Mouse (Mus musculus) lung, postnatal 25 days (tissue): ENCODE measurements around the gene Krt33b.
A peak's percentile ranks its signal among the peaks of the same experiment; 100 is the strongest.

Source experiments
- DNase-seq: peaks from one replicate; pipeline ENCODE4 v3.0.0; 2022; ENCODE audit warnings: low spot score

The Krt33b gene

DNA sequence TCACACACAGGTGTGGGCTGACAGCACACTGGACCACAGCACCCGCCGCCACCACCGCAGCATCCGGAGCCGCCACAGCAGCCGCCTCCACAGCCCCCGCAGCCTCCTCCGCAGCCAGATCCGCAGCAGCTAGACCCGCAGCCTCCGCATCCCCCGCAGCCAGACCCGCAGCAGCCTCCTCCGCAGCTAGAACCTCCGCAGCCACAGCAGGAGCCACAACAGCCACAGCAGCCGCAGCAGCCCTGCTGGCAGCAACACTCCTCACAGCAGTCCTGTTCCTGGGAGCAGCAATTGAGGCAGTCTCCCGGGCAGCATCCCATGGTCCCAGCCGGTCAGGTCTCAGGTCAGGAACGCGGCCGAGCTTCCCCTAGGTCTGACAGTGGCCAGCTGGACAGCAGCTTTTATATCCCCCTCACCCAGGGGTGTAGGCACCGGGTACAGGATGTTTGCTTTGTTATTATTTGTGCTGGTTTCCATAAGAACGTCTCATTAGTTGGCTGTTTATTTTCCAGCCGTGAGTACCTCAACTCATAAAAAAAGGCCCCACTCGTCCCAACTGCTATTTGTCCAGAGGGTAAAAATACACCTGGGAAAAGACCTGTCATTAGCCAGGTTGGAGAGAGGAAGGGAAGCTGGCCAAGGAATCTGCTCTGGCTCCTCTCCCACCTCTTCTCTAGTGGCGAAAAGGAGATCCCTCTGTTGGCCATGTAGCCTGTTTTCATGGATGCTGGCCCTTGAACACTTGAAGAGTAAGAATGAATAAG, 35.9 kb downstream of the Krt33b start, which contains the start of gene Krtap17-1:
Krtap17-1 (minus strand) TSS at position 375 of the 764 bp plus-strand sequence.
- DNase-seq, result peak; percentile 6

DNA sequence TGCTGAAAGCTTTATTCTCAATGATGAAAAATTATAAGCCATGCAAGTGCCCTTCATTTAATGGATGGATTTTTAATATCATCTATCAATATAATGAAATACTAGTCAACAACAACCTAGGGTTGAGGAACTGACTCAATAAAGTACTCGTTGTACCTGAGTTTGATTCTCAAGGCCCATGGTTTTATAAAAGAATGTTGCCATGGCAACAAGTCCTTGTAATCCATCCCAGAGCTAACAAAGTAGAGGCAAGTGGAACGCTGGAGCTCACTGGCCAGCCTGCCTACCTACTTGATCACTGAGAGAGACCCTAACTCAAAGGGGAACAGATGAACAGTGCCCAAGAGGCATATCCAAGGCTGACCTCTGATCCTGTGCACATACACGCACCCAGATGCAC, 39.1 kb downstream of the Krt33b start:
- no peak for DNase-seq

DNA sequence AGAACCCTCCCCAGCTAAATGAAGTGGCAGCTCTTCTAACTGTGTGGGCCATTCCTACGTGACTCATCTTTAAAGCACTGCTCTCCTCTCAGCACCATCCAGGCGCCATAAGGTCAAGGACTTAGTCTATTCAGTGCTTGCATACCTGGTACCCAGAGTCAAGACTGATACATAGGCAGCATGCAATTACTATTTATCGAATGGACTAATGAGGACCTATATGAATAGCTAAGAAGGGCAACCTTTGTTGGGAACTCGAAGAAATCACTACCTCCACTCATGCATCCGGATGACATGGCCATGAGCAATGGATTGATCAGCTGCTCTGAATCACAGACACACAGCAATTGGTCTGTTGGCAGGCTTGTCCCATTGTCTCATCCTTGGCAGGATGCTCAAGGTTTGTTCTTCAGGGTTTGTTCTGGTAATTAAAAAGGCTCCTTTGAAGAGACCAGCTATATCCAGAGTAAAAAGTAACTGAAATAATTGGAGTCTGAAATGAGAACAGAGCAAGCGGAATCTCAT, 39.7 kb downstream of the Krt33b start:
- no peak for DNase-seq

DNA sequence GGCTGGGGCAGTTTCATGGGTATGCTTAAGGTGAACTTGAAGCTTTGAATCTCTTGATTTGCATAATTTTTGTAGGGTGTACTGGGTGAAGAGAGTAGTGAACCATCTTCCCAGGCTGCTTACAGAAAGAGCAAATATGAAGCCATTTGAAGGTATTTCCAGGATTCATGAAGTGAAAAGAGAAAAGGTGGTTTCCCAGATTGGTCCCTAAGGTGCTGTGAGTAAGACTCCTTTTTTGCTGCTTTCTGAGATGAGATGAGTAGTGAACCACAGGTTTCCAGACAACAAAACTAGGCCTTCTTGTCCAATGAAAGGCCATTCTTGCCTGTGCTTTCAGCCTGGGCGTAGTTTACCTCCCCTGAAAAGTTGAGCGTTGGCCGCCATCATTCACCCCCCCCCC, 41.1 kb downstream of the Krt33b start:
- no peak for DNase-seq

DNA sequence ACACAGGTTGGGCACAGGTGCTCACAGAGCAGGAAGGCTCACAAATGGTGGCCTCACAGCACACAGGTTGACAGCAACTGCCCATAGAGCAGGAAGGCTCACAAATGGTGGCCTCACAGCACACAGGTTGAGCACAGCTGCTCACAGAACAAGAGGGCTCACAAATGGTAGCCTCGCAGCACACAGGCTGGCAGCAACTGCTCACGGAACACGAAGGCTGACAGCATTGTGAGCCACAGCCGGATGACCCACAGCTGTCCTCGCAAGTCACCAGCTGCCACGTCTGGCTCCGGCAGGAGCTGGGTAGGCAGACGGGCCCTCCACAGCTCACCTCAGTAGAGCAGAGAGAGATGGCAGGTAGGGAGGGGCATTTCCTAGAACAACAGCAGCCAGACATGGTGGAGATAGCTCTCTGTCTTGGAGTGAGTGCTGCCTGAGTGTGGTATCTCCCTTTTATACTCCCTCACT, 43.5 kb downstream of the Krt33b start, which contains the start of gene Krtap16-1:
Krtap16-1 (minus strand) TSS at position 418 of the 468 bp plus-strand sequence.
- DNase-seq, result no peak

DNA sequence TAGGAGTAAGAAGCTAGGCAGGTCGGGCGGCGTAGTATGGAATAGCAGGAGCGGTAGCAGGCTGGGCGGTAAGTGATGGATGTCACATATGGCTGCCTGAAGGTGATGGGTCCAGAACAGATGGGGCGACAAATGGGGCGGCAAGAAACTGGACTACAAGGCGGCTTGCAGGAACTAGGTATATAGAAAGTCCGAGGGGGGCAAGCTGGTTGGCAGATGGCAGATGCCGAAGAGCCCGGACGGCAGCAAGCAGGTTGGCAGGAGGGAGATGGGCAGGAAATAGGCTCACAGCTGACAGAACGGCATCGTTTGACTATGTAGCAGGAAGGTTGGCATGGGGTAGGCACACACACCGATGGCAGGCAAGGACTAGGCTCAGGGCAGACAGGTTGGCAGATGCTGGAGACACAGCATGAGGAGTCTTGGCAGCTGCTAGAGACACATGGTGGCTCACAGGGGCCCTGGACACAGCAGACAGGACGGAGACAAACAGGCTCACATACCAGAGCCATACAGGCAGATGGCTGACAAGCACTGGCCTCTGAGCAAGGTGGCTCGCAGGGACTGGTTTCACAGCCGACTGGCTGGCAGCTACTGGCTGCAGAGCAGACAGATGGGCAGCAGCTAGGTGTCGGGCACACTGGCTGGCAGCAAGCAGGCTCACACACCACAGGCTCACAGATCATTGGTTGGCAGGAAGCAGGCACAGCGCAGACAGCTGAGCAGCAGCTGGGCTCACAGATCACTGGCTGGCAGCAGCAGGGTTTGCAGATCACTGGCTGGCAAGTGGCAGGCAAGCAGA, 44.2 kb downstream of the Krt33b start:
- DNase-seq, result no peak

DNA sequence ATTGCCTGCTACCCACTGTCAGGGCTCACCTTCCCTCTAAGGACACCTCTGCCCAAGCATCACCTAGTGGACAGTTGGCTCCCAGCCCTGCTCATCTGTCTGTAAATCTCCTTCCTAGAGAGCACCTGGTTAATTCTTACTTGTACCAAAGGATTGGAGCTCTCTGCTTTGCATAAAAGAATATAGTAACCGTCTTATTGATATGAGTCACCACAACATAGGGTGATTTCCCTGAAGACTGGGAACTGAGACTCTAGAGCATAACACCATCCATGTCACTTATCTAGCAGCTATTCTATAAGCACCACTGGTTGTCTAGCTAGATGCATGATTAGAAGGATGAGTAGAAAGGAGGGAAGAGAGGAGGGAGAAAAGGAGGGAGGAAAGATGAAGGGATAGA, 46.2 kb downstream of the Krt33b start:
- no peak for DNase-seq

DNA sequence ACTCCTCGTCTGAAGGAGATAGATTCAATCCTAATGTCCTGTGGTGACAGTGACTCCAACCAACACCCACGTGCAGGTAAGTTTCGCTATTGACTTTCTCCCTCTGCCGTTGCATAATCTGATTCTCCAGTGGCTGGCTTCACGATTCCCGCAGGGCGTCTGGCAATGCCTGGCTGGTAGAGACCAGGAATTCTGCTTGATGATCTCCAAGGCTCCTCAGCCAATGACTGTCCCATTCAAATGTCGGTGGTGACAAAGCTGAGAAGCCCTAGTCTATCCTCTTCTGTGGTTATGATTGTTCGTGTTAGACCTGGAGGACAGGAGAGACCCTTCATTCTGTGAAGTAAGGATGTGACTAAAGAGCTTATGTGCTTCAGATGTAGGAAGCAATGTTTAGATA, 46.9 kb downstream of the Krt33b start:
- DNase-seq, result no peak

DNA sequence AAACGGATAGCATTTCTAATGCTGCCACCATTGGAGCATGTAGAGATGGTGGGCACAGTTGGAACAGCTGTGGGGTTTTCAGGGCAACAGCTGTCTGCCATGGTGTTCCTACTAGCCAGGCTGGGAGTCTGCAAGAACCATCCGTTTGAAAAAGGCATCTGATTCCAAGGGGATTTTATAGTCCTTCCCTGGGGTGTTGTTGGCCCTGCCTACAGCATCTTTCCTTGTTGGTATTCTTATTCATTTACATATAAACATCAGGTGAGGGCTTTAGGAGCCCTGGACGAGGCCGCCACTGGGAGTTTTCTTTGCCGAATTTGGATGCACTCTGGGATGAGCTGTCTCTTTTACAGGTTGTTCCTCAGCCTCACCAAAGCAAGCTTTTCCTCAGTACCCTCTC, 50.7 kb downstream of the Krt33b start, which contains the start of gene Krtap29-1:
Krtap29-1 (minus strand) TSS at position 101 of the 400 bp plus-strand sequence.
- DNase-seq, result no peak
